Mouse (Mus musculus) c-Kit-positive CD71-positive TER-119-positive erythroid progenitor cells, embryonic 14.5 days (primary cell): ENCODE measurements around the gene Dnmbp.
A peak's percentile ranks its signal among the peaks of the same experiment; 100 is the strongest.

Experiments
- DNase-seq: peaks from one replicate; pipeline ENCODE4 v3.0.0-alpha.2; 2013; ENCODE audit warnings: low spot score

Dnmbp gene

GRCm38 (mm10) chr19:43878111-43879092 lies 61.6 kb downstream of the Dnmbp start:
- DNase-seq: no peak

DNA sequence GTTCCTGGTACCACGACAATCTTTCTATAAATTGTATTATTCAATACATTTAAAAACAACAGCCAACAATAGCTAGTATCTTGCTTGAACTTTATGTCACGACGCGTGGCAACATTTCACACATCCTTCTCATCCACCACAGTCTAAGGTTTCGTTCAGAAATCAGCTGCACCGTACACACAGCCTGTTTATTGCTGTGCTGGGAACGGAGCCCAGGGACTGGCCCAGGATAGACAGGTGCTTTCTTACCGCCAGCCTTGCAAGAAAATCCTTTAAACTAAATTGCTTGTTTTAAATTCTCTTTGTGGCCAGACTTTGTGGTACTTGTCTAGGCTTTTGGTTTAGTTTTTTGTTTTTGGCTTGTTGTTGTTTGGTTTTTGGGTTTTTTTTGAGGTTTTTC lies 62.6 kb downstream of the Dnmbp start:
- DNase-seq: no peak

- no peak for DNase-seq
Observed at GRCm38 (mm10) chr19:43875996-43876395, 64.0 kb downstream of the Dnmbp start.

DNA sequence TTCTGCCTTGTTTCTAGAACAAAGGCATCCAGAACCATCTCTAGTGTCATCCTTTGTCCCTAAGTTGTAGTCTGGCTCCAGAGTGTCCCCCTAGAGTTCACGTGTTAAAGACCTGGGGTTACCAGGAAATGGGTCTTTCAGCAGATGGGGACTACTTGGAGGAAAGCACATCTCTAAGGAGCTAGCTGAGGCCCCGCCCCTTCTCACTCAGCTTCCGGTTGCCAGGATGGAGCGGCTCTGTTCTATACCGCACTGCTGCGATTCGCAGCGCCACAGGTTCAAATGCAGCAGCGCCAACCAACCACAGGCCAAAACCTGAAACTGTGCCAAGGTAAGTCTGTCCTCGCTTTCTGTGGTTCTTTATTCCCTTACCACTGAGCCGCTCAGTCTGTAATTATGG lies 65.6 kb downstream of the Dnmbp start:
- no peak for DNase-seq

GRCm38 (mm10) chr19:43870418-43870817 lies 69.6 kb downstream of the Dnmbp start:
- DNase-seq: no peak

GRCm38 (mm10) chr19:43857347-43857746 lies 82.6 kb downstream of the Dnmbp start:
- DNase-seq: no peak

DNA sequence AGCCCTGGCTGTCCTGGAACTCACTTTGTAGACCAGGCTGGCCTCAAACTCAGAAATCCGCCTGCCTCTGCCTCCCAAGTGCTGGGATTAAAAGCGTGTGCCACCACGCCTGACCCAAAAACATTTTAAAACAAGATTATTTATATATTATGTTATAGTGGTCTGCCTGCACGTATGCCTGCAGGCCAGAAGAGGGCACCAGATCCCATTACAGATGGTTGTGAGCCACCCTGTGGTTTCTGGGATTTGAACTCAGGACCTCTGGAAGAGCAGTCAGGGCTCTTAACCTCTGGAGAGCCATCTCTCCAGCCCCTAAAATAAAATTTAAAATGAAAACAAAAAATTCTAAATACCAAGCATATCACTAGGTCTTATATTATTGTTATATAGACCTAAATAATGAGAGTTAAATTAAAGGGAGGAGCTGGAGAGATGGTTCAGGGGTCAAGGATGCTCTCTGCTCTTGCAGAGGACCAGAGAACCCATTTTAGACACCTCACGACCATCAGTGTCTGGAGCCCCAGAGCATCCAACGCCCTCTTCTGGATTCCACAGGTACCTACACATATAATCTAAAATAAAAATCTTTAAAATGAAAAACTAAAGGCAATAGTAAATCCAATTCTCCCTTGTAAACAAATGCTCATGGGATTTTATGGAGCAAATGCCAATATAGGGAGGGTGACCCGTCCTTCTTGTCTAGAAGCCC lies 87.0 kb downstream of the Dnmbp start:
- no peak for DNase-seq

DNA sequence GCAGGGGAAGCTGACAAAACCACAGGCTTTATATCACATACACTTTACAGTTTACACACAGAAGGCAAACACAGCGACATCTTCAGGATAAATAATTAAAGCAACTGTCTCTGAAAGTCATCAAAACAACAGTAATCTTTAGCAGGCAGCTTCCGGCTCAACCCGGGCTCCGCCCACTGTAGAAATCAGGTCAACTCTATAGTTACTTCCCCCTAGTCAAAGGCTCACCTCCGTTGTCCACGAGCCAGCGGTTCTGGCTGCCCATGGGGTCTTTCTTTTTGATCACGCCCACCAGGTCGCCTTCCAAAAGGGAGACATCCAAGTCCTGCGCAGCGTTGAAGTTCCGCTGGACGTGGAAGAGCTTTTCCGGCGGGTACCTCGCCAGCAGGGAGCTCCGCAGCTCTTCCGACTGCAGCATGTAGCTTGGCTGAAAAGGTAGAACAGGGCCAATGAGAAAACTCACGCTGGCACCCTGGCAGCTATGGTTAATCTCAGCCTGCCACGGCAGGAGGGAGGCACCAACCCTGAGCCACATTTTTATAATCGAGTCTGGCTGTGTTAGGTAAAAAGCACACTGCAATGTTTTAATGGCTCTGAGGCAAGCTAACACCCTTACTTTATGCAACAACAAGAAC lies 87.9 kb downstream of the Dnmbp start:
- DNase-seq: peak; percentile 3

DNA sequence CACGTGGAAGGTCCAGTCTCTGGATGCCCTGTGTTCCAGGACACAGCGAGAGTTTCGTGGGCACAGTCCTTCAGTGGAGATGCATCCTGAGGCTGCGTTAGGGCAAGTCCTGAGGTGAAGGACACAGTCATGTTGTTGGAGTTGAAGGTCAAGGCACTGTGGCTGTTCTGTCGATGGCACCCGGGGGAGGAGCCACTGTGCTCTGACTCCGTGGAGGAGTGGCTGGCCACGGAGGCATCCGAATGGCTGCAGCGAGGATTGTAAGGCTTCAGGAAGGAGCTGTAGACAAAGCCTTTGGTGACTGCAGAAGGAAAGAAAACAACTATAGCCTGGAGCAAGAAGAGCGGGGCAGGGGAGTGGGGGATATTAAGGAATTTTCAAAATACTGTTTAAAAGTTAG lies 90.0 kb downstream of the Dnmbp start:
- no peak for DNase-seq

DNA sequence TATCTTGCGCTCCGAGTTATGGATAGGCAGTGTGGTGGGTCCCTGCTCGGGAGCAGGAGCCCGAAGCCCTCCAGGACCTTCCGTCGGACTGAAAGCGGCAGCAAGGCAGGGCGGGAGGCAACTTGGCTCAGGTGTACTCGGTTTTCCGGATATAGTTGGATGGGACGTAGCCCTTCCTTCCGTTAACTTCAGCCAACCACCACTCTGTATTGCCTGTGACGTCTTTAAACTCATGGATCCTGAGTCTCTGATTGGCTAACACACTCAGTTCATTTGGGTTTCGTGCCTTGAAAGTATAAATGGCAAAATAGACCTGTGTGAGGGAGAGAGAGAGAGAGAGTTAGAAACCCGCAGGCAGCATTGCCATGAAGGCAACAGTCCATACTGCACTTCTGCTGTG lies 92.0 kb downstream of the Dnmbp start:
- no peak for DNase-seq

DNA sequence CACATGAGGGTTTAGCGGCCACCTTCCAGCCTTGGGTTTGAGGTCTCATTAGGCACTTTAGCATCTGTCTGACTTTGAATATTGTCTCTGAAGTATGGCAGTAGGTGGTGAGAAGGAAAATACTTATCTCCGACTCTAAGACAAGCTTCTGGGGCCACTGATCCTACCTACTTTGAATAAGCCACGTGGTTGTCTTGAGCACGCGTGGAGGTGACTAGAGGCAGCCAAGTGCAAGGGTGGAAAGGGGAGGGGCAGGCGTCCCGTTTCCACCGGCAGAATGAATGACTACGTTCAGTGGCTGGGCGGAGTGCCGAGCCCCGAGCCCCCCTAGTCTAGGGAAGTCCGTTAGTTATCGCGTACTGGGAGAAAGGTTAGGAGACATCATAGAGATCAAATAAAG lies 92.9 kb downstream of the Dnmbp start:
- DNase-seq: no peak

- no peak for DNase-seq
Observed at GRCm38 (mm10) chr19:43845331-43845908, 94.6 kb downstream of the Dnmbp start.

DNA sequence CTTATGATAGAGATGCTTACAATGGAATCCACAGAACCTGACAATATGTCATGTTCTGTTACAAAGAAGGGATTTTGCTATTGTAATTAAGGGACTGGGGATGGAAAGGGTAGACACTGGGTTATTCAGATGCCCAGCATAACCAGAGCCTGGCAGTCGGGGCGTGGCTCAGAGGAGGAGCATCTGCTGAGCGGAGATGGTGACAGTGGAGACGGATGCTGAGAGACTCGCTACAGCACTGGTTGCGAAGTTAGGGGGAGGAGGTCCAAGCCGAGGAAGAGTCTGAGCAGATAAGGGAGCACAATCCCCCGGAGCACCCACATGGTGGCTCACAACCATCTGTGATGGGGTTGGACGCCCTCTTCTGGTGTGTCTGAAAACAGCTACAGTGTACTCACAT lies 96.8 kb downstream of the Dnmbp start:
- DNase-seq: no peak

DNA sequence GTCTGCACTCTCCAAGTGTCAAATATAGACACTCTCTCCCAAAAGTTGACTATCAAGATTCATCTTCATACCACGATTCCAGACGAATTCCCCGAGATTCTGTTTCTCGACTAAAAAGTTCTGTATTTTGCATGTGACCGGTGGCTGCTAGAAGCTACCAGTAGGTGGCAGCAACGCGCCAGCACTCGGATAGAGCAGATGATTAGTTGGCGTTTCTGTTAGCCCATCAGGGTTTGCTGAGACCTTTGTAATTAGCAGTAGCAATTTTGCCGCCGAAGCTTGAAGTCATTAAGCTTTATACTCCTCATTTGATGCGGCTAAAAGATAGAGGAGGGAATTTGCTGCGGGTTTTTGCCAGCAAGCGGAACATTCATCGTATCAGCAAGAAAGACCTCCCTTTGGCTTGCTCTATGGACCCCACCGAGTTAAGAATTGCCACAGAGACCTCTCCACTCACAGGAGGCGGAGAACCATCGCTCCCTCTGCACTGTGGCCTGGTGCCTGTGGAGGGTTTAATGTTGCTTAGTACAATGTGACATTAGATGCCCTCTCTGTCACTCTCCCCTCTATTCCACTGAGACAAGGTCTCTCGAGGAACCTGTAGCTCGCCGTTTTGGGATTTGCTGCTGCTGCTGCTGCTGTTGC lies 107.4 kb downstream of the Dnmbp start:
- DNase-seq: peak; percentile 45

DNA sequence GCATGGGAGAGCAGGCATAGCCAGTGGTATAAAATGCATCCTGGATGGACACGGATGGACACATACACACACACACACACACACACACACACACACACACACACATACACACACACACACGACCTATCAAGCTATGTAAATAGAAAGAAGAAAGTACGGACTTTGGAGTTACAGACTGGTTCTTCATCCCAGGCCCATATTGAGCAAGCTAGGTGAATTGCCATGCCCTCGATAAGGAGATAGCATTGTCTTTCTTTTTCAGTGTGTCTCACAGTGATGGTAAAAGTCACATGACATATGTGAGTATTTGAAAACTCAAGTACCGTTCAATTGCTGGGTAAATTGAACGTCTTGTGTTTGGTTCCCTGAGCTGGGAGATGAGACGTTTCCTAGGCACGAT lies 113.1 kb downstream of the Dnmbp start:
- DNase-seq: no peak

DNA sequence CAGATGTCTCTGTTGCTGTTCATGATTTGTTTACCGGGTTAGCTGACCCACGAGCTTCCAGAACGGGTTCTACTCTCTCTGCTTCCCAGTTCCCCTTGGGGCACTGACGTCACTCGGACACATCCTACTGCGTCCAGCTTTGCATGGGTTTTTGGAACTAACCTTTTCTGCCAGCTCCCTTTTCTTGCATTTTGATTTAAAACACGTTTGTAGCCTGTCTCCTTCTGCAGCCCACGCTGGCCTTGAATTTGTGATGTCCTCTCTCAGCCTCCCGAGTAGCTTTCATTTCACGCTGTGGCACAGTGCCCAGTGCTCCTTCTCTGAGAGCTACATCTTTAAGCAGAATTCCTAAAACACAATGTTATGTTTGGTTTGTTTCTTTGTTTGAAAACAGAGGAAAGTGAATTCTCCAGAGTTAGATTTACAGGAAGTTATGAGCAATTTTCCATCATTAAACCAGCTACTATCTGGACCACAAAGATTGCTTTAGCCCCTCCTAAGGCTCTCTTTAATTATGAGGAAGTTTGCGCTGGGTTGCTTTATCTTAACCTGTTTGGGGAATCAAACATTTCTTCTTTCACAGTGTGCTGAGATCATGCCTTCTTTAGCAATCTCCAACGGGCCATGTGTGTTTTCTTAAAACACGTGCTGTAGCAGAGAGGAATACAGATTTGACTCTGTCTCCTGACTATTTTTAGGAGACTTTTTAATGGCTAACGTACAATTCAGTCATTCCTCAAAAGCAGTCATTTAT lies 124.2 kb downstream of the Dnmbp start:
- no peak for DNase-seq

DNA sequence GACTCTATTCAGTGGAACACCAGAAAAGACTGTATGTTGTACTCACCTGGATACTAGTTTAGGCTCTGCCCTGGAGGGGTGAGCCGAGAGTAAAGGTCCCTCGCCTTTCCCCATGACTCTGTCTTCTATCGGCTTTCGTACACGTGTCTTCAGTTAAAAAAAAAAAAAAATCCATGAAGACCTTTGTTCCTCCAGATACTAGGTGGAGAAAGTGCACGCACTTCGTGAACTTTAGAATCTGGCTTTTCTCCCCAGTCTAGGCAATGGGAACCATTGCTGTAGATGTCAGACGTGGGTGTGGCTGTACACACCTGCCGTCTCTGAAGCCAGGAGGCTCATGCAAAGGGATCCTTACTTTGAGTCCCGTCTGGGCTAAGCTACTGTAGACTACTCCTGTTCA lies 126.7 kb downstream of the Dnmbp start:
- DNase-seq: no peak

DNA sequence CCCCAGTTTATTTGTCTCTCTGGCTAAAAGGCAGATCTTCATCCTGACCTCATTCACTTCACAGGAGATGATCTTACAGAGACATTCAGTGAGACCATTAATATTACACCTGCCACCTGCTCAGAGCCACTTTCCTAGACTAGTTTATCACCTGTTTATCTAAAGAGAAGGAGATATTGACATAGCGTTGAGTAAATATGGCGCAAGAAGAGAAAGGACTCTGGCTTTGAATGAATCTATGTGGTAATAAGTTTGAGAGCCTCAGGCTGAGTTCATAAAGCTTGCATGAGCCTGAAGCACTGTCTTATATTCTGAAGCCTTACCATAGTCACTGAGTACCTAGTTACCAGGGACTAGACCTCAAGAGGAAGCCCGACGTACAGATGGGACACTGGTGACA lies 128.6 kb downstream of the Dnmbp start:
- DNase-seq: no peak

- no peak for DNase-seq
Observed at GRCm38 (mm10) chr19:43809331-43809730, 130.7 kb downstream of the Dnmbp start.

DNA sequence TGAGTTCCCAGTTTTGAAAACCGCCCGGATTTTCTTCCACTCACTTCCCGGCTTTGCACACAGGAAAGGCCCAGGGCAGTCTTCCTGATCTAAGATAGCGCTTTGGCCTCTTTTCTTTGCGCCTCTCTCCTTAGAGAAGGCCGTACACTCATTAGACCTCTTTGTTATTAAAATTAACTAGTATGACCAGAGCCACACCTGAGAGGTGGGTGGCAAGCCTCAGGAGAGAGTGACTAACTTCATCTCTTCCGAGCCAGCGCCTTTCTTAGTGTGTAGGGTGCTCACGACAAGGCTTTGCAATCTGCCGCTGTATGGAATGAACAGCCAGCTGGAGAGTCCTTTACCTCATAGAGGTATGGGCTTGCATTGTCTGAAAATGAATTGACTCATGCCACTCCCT lies 136.1 kb downstream of the Dnmbp start:
- no peak for DNase-seq

DNA sequence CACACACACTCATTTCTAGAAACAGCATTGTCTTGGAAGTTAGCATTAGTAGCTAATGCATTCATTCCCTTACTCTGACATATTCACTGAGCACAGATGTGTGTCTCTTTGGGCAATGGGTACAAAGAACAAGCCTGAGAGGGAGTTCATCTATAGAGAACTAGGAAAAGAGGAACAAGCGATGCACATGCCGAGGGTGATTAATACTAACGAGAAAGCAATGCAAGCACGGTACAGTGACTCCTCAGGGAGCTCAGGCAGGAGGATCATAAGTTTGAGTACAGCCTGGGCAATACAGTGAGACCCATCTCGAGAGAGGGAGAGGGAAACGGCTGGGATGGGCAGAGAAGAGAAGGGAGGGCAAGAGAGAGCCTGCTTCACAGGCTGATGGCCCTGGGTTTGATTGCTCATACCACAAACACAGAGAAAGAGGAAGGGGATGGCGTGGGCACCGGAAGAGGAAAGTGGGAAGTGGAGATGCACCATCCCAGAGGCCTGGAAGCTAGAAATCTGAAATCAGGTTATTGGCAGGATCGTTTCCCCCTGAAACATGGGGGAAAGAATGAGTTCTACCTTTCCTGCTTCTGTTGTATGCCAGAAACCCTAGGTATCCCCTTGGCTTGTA lies 138.5 kb downstream of the Dnmbp start:
- no peak for DNase-seq
